Mouse (Mus musculus) embryonic stem cell, embryonic (primary cell): ENCODE measurements at regions not wholly inside any gene's neighbourhood (a gene's known extent, or its start where the extent isn't known, plus 50 kb on each side); places are given as distances from the start of the nearest gene placed in this dataset.
"Not testable (repeated sequence)": the region's sequence is repeated elsewhere in the genome, so short reads cannot be mapped to it uniquely, and the experiment has no call there.

Experiments used
- CTCF ChIA-PET, 4 experiments: fragments of 300-600 bp in 2 of 4; fragments of 350-600 bp in 2 of 4; sonication (Branson Sonifier 250); formaldehyde crosslinking; loops; one replicate each; lab custom pipeline; 2022; ENCODE audit warnings: inconsistent platforms in 2 of 4; lab: Charles Lee
- POLR2A ChIA-PET, 4 experiments: fragments of 300-600 bp in 2 of 4; fragments of 350-600 bp in 2 of 4; sonication (Branson Sonifier 250); formaldehyde crosslinking; loops; one replicate each; lab custom pipeline; 2022; ENCODE audit warnings: antibody characterized with exemption in 4 of 4, inconsistent platforms in 1 of 4; lab: Charles Lee

DNA sequence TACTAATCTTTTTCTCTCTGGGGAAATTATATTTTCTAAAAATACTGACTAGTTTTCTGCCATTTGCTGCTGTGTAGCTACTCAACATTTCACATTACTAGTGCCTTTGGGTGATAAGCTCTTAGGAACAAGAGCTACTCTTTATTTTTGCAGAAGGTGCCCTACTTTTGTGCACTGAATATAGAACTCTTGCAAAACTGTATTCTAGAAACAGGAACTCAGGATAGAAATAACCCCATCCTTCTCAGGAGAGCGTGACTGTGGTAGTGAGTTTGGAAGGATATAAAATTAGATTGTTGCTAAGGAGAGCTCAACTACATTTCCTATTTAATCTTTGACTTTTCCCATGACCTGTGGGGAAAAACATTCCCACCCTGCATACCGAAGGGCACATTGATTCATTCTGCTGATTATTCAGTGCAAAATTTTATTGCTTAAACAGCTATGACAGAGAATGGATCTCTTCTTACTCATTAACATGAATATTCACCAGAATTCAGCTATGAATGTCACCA lies 408.0 kb upstream of the Nrsn1 start:
- ChIA-PET POLR2A (no interaction called here), CTCF (no interaction called here)

GRCm38 (mm10) chr13:25675208-25675607 lies 404.9 kb upstream of the Nrsn1 start:
- POLR2A ChIA-PET = no interaction called here
- CTCF ChIA-PET = no interaction called here

GRCm38 (mm10) chr13:25666022-25666421 lies 395.7 kb upstream of the Nrsn1 start:
- POLR2A ChIA-PET = no interaction called here
- CTCF ChIA-PET = no interaction called here

GRCm38 (mm10) chr13:25664963-25665606 lies 394.8 kb upstream of the Nrsn1 start:
- CTCF ChIA-PET = no interaction called here

DNA sequence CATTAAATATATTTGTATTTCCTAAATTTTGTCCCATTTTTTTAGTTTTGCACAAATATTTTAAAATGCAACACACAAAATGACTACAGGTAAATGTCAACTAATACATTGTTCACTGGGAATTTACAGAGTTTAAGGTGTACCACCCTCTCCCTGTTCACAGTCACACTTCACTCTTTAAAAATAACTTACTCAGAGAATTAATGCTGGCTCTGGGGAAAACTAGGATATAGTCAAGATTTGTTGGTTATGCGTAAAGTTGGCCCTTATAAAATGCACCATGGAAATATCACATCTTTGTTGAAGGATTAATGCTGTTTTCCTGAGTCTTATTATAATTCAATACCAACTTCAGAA lies 378.1 kb upstream of the Nrsn1 start:
- ChIA-PET CTCF (no interaction called here), POLR2A (no interaction called here)

More at GRCm38 (mm10) chr13:25664963-25665606, 394.8 kb upstream of the Nrsn1 start:
- POLR2A ChIA-PET = no interaction called here

DNA sequence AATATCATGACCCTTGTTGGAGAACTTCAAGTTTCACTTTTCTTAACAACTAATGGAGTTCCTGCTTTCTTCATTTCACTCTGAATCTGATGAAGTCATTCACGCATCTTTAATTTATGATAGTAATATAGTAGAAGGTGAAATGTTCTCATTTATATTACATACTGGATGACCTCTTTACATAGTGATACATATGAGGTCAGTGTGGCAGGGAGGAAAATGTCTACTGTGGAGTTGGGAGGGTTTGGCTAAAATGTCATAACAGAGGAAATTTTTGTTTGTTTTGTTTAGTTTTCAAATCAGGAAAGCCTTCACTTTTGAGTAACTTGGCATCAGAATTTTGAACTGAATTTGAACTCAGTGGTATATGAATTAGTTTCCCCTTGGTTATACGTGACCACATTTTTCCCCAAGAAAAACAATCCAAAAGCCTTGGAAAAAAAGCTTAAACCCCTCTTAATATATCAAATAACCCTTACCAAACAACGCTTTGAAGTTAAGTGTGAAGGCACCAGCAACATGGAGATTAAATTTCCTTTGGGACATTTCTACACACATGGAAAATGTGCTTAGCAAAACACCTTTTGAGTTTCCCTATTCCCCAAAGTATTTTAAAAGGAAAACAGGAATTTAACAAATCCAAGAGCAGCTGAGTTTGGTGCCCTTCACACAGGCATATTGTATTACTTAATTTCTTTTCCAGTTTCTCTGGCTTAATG lies 377.6 kb upstream of the Nrsn1 start:
- POLR2A ChIA-PET = no interaction called here
- CTCF ChIA-PET = no interaction called here

- ChIA-PET CTCF (no interaction called here), POLR2A (no interaction called here)
Measured at GRCm38 (mm10) chr13:25639522-25640291, 369.4 kb upstream of the Nrsn1 start.

GRCm38 (mm10) chr13:25629466-25629865 lies 359.2 kb upstream of the Nrsn1 start:
- POLR2A ChIA-PET = interaction anchor here in 1 of 4 experiments (0.6 kb wide), 1 partner anchor 32 kb away, joined by 3 read pairs; no protein-coding TSS in a partner anchor
- CTCF ChIA-PET = no interaction called here

- ChIA-PET POLR2A (no interaction called here), CTCF (no interaction called here)
Measured at GRCm38 (mm10) chr13:25617578-25617977, 347.3 kb upstream of the Nrsn1 start.

DNA sequence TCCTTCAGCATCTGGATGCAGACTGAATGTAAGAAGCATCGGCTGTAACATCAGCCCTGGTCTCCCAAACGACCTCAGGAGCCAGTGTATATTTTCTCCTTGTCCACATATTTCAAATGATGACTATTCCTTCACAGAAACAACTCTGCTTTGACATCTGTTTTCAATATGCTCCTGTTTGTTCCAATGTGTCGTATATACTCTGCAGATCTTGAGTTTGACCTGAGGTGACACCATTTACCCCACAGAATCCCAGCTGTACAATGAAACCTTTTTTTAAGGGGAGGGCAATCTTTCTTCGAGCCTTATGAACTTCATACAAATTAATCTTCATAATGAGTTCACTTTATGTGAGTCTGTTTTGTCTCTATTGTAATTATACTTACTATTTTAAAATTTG lies 341.7 kb upstream of the Nrsn1 start:
- CTCF ChIA-PET = no interaction called here
- POLR2A ChIA-PET = no interaction called here

DNA sequence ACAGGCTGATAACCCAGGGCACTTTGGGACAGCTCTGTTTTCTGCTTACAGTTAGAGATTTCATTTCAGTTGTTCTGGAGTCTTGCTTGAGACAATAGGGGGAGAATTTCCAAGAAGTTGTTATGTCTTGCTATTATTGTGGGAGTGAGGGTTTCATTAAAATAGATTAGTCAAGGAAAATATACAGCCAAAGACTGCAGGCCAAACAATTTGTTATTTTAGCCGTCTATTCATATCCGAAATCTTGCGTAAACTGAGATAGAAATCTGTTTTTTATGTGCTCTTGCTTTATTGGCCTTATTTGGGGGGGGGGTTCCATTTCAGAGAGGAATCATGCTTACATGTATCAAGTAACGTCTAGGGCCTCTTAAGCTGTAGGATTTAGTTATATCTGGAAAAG lies 339.3 kb upstream of the Nrsn1 start:
- ChIA-PET CTCF (no interaction called here), POLR2A (no interaction called here)

DNA sequence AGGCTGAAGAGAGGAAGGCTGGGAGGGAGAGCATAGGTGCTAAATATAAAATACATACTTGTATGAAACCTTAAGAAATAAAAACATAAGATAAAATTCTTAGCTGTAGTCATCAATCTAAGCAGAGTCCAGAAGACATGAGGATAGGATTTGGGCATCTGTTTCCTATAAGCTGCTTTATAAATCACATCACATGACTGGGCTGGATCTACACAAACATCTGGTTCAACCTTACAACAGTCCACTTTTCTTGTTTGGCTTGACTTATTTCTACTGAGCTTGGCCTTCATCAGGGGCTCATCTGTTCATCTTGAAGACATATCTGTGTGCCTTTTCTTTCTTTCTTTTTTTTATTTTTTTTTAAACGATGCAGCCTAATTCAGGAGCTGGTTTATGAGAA lies 338.9 kb upstream of the Nrsn1 start:
- CTCF ChIA-PET = no interaction called here
- POLR2A ChIA-PET = no interaction called here

GRCm38 (mm10) chr13:25601351-25601750 lies 331.0 kb upstream of the Nrsn1 start:
- POLR2A ChIA-PET, CTCF ChIA-PET: not testable (repeated sequence)

DNA sequence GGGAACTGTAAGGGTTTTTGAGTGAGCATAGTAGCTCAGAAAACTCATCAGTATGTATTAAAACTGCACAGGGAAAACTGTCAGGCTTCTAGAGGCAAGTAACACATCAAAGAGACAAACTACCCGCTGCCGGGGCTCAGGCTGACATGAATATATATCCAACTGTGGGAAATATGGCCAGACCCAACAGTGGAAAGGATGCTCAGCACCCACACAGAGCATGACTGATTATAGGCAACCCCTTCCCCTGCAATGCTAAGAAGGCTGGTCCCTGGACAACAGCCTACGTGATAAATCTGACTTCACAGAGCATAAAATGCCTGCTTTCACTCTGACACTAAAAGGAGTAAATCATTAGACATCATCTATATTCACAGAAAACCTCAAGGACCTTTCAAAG lies 324.3 kb upstream of the Nrsn1 start:
- CTCF ChIA-PET = no interaction called here

GRCm38 (mm10) chr13:25570641-25571040 lies 300.3 kb upstream of the Nrsn1 start:
- ChIA-PET POLR2A (no interaction called here), CTCF (no interaction called here)

More for the DNA sequence above, 324.3 kb upstream of the Nrsn1 start:
- POLR2A ChIA-PET = no interaction called here

- CTCF ChIA-PET = no interaction called here
- POLR2A ChIA-PET = no interaction called here
Measured at GRCm38 (mm10) chr13:25562746-25563145, 292.4 kb upstream of the Nrsn1 start.

DNA sequence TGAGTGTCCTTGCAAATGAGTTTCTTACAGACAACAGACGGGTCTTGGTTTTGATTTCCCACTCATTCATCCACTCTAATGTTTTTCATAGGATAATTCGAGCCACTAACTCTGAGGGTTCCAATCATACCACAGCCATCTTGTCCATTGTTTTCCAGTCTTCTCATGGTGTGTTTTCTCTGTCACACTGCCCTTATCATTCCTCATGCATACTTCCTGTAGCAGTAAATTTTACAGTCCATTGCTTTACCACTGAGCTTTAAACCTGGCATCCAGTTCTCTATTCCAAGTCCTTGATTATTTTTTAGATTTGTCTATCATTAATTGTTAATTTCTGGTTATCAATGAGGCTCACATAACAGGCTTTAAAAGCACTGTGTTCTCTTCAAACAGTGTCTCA lies 290.0 kb upstream of the Nrsn1 start:
- ChIA-PET CTCF (no interaction called here), POLR2A (no interaction called here)

- CTCF ChIA-PET = no interaction called here
Measured at GRCm38 (mm10) chr13:25554962-25555361, 284.7 kb upstream of the Nrsn1 start.

GRCm38 (mm10) chr13:25548551-25548950 lies 278.2 kb upstream of the Nrsn1 start:
- CTCF ChIA-PET = no interaction called here
- POLR2A ChIA-PET = interaction anchor here in 1 of 4 experiments (0.6 kb wide), 1 partner anchor 90 kb away, joined by 3 read pairs; no protein-coding TSS in a partner anchor

More at GRCm38 (mm10) chr13:25554962-25555361, 284.7 kb upstream of the Nrsn1 start:
- POLR2A ChIA-PET = no interaction called here
